Mouse (Mus musculus) spleen, adult 2 months (tissue): ENCODE results near the gene Kcnt2.

Experiments used
- CTCF ChIP-seq: fragments of 200-500 bp; IDR thresholded peaks from 2 replicates; pipeline ENCODE4 v1.5.1; 2011; ENCODE audit warnings: mild to moderate bottlenecking, inconsistent platforms; ENCODE audit not compliant: insufficient read depth, insufficient read length, insufficient replicate concordance; ENCODE audit errors: extremely low read depth
- POLR2A ChIP-seq: fragments of 200-500 bp; IDR thresholded peaks from 2 replicates; pipeline ENCODE4 v1.6.1; 2011; ENCODE audit warnings: low read depth, low read length, inconsistent platforms

- TF ChIP-seq CTCF: no peak
- TF ChIP-seq POLR2A: no peak
Measured at GRCm38 (mm10) chr1:140469586-140469985, 223.6 kb downstream of the Kcnt2 start.
